Mouse (Mus musculus): ENCODE measurements around the gene Ldhal6b. TPM values are rescaled to one million over a fixed set of nuclear protein-coding genes. Genes with fewer than 3 reads are reported as not detected.
"Not testable (repeated sequence)": the region's sequence is repeated elsewhere in the genome, so short reads cannot be mapped to it uniquely, and the experiment has no call there.

Gene Ldhal6b
- not detected in 2 replicates for polyA plus RNA-seq (2015; fragmentation: Nextera tagmentation; extraction: Ambion mirVana)

GRCm38 (mm10) chr17:5418545-5418944 is at the start of gene Ldhal6b:
Gene Ldhal6b, minus strand, starts transcription at chr17:5418767.
- Histone ChIP-seq H3K9ac (no peak within 1 kb of the TSS), H3K4me1 (replicated peaks) (peaks cover 7% of the 10 kb centered on the region), H3K4me2 (no peak within 1 kb of the TSS), H3K4me3 (replicated peaks) (no peak within 1 kb of the TSS), H3K27ac (replicated peaks) (no peak within 1 kb of the TSS), H3K36me3 (replicated peaks) (peaks cover 16% of the 10 kb centered on the region), H3K9me3 (replicated peaks) (no peaks in the 10 kb centered on the region), H3K27me3 (no peaks in the 10 kb centered on the region)
- no peak for ATAC-seq (ENCODE audit: insufficient read depth)
- WGBS (ENCODE audit: insufficient replicate concordance) = 88% methylated on average over 11 of the region's 11 CpGs

- Histone ChIP-seq H3K27ac (replicated peaks) (no peak overlapping the region), H3K4me3 (replicated peaks) (no peak overlapping the region), H3K9ac (no peak overlapping the region), H3K27me3 (peaks cover 15% of the 10 kb centered on the region), H3K9me3 (replicated peaks) (no peaks in the 10 kb centered on the region), H3K4me2 (no peak overlapping the region), H3K36me3 (replicated peaks) (no peaks in the 10 kb centered on the region), H3K4me1 (replicated peaks) (no peaks in the 10 kb centered on the region)
- WGBS (ENCODE audit: insufficient replicate concordance) = 40% methylated on average over 4 of the region's 4 CpGs
- no peak for ATAC-seq (ENCODE audit: insufficient read depth)
Observed at GRCm38 (mm10) chr17:5467177-5467576, 48.6 kb upstream of the Ldhal6b start.

- H3K4me1 ChIP-seq (replicated peaks) = no peaks in the 10 kb centered on the region
- no peak overlapping the region for H3K27ac ChIP-seq (replicated peaks)
- no peak overlapping the region for H3K4me2 ChIP-seq
- H3K9me3 ChIP-seq (replicated peaks) = no peaks in the 10 kb centered on the region
- 69% methylated on average over 8 of the region's 8 CpGs for WGBS (ENCODE audit: insufficient replicate concordance)
- no peak overlapping the region for H3K9ac ChIP-seq
- ATAC-seq (ENCODE audit: insufficient read depth) = no peak
- H3K36me3 ChIP-seq (replicated peaks) = no peaks in the 10 kb centered on the region
- H3K4me3 ChIP-seq (replicated peaks) = no peak overlapping the region
- H3K27me3 ChIP-seq = peaks cover 15% of the 10 kb centered on the region
Observed at GRCm38 (mm10) chr17:5466736-5467135, 48.2 kb upstream of the Ldhal6b start.

GRCm38 (mm10) chr17:5463912-5464311 is 45.3 kb upstream of the Ldhal6b start:
- Histone ChIP-seq H3K4me1 (replicated peaks) (no peaks in the 10 kb centered on the region), H3K27ac (replicated peaks) (no peak overlapping the region), H3K9me3 (replicated peaks) (no peaks in the 10 kb centered on the region), H3K4me3 (replicated peaks) (no peak overlapping the region), H3K36me3 (replicated peaks) (no peaks in the 10 kb centered on the region), H3K4me2 (no peak overlapping the region), H3K27me3 (peaks cover 26% of the 10 kb centered on the region), H3K9ac (no peak overlapping the region)
- 80% methylated on average over 2 of the region's 2 CpGs for WGBS (ENCODE audit: insufficient replicate concordance)
- no peak for ATAC-seq (ENCODE audit: insufficient read depth)

- H3K27me3 ChIP-seq = peaks cover 43% of the 10 kb centered on the region
Observed at GRCm38 (mm10) chr17:5453657-5454056, 35.1 kb upstream of the Ldhal6b start.

GRCm38 (mm10) chr17:5443751-5444150 is 25.2 kb upstream of the Ldhal6b start:
- Histone ChIP-seq H3K27ac (replicated peaks) (no peak overlapping the region), H3K4me1 (replicated peaks) (peaks cover 19% of the 10 kb centered on the region), H3K9ac (no peak overlapping the region), H3K4me2 (no peak overlapping the region), H3K9me3 (replicated peaks) (no peaks in the 10 kb centered on the region), H3K36me3 (replicated peaks) (no peaks in the 10 kb centered on the region), H3K27me3 (peaks cover 32% of the 10 kb centered on the region), H3K4me3 (replicated peaks) (no peak overlapping the region)
- 55% methylated on average over 5 of the region's 5 CpGs for WGBS (ENCODE audit: insufficient replicate concordance)
- ATAC-seq (ENCODE audit: insufficient read depth) = no peak

More at GRCm38 (mm10) chr17:5453657-5454056, 35.1 kb upstream of the Ldhal6b start:
- H3K4me2 ChIP-seq = no peak overlapping the region
- WGBS (ENCODE audit: insufficient replicate concordance) = 57% methylated on average over 4 of the region's 4 CpGs
- no peaks in the 10 kb centered on the region for H3K9me3 ChIP-seq (replicated peaks)
- H3K4me1 ChIP-seq (replicated peaks) = no peaks in the 10 kb centered on the region
- ATAC-seq (ENCODE audit: insufficient read depth) = no peak
- H3K36me3 ChIP-seq (replicated peaks) = no peaks in the 10 kb centered on the region
- H3K9ac ChIP-seq = no peak overlapping the region
- no peak overlapping the region for H3K27ac ChIP-seq (replicated peaks)
- no peak overlapping the region for H3K4me3 ChIP-seq (replicated peaks)

- WGBS (ENCODE audit: insufficient replicate concordance) = 49% methylated on average over 3 of the region's 3 CpGs
- no peak overlapping the region for H3K4me3 ChIP-seq (replicated peaks)
- H3K4me2 ChIP-seq = no peak overlapping the region
- H3K27ac ChIP-seq (replicated peaks) = no peak overlapping the region
- H3K4me1 ChIP-seq (replicated peaks) = peaks cover 21% of the 10 kb centered on the region
- no peak overlapping the region for H3K9ac ChIP-seq
- no peak for ATAC-seq (ENCODE audit: insufficient read depth)
- H3K36me3 ChIP-seq (replicated peaks) = no peaks in the 10 kb centered on the region
- no peaks in the 10 kb centered on the region for H3K9me3 ChIP-seq (replicated peaks)
- peaks cover 27% of the 10 kb centered on the region for H3K27me3 ChIP-seq
Observed at GRCm38 (mm10) chr17:5443260-5443659, 24.7 kb upstream of the Ldhal6b start.

GRCm38 (mm10) chr17:5442403-5442802 is 23.8 kb upstream of the Ldhal6b start:
- peaks cover 21% of the 10 kb centered on the region for H3K4me1 ChIP-seq (replicated peaks)
- not testable (repeated sequence) for H3K9ac ChIP-seq; H3K4me2 ChIP-seq; H3K9me3 ChIP-seq (replicated peaks); H3K27ac ChIP-seq (replicated peaks); H3K4me3 ChIP-seq (replicated peaks); ATAC-seq (ENCODE audit: insufficient read depth); H3K36me3 ChIP-seq (replicated peaks)
- H3K27me3 ChIP-seq = peaks cover 23% of the 10 kb centered on the region
- 52% methylated on average over 5 of the region's 5 CpGs for WGBS (ENCODE audit: insufficient replicate concordance)

- peak within 1 kb of the TSS; percentile 66 for H3K4me3 ChIP-seq (replicated peaks)
- 0 out of 2 replicates have a peak, but pooled peaks cover 3% of the 10 kb centered on the region for H3K36me3 ChIP-seq (replicated peaks)
- peak within 1 kb of the TSS; percentile 77 for H3K4me2 ChIP-seq
- peak within 1 kb of the TSS; percentile 78 for H3K27ac ChIP-seq (replicated peaks)
- H3K27me3 ChIP-seq = 0 out of 2 replicates have a peak, but pooled peaks cover 10% of the 10 kb centered on the region
- peak; percentile 82 for ATAC-seq (ENCODE audit: insufficient read depth)
- peaks cover 21% of the 10 kb centered on the region for H3K4me1 ChIP-seq (replicated peaks)
- H3K9me3 ChIP-seq (replicated peaks) = no peaks in the 10 kb centered on the region
- 2% methylated on average over 27 of the region's 27 CpGs for WGBS (ENCODE audit: insufficient replicate concordance)
- H3K9ac ChIP-seq = peak within 1 kb of the TSS; percentile 68
Observed at GRCm38 (mm10) chr17:5440159-5440971, 21.8 kb upstream of the Ldhal6b start, which contains the start of gene Tmem242. Gene Tmem242, minus strand, starts transcription at chr17:5440259.

GRCm38 (mm10) chr17:5439831-5440158 is 21.2 kb upstream of the Ldhal6b start:
- Histone ChIP-seq H3K36me3 (replicated peaks) (0 out of 2 replicates have a peak, but pooled peaks cover 5% of the 10 kb centered on the region), H3K27me3 (0 out of 2 replicates have a peak, but pooled peaks cover 10% of the 10 kb centered on the region), H3K4me1 (replicated peaks) (peaks cover 21% of the 10 kb centered on the region), H3K9ac (peak overlapping the region; percentile 68), H3K4me2 (peak overlapping the region; percentile 77), H3K9me3 (replicated peaks) (no peaks in the 10 kb centered on the region), H3K27ac (replicated peaks) (peak overlapping the region; percentile 78), H3K4me3 (replicated peaks) (peak overlapping the region; percentile 66)
- WGBS (ENCODE audit: insufficient replicate concordance) = under 1% methylated on average over 8 of the region's 8 CpGs
- peak; percentile 64 for ATAC-seq (ENCODE audit: insufficient read depth)

- H3K4me1 ChIP-seq (replicated peaks) = 0 out of 2 replicates have a peak, but pooled peaks cover 4% of the 10 kb centered on the region
- no peaks in the 10 kb centered on the region for H3K27me3 ChIP-seq
- H3K27ac ChIP-seq (replicated peaks) = no peak overlapping the region
- peaks cover 28% of the 10 kb centered on the region for H3K36me3 ChIP-seq (replicated peaks)
- no peak overlapping the region for H3K9ac ChIP-seq
- ATAC-seq (ENCODE audit: insufficient read depth) = 0 out of 2 replicates have a peak, but pooled peaks have one; percentile 16
- no peak overlapping the region for H3K4me3 ChIP-seq (replicated peaks)
- H3K4me2 ChIP-seq = no peak overlapping the region
- WGBS (ENCODE audit: insufficient replicate concordance) = 71% methylated on average over 9 of the region's 9 CpGs
- H3K9me3 ChIP-seq (replicated peaks) = no peaks in the 10 kb centered on the region
Observed at GRCm38 (mm10) chr17:5429772-5430133, 11.2 kb upstream of the Ldhal6b start.

All from liver, embryonic 15.5 days (tissue).